Mouse (Mus musculus) ES-Bruce4 (cell line): ENCODE data around the gene 1810009A15Rik. TPM values are rescaled to one million over a fixed set of nuclear protein-coding genes. Genes with fewer than 3 reads are reported as not detected.

ENCODE experiments used
- H3K27ac ChIP-seq: 2 replicates; pipeline ENCODE4 v1.5.1; 2012; ENCODE audit warnings: low read length, inconsistent platforms; ENCODE audit not compliant: insufficient read depth
- H3K27me3 ChIP-seq: 2 replicates; pipeline ENCODE4 v1.6.1; 2012; ENCODE audit warnings: mild to moderate bottlenecking, low read length, inconsistent platforms; ENCODE audit not compliant: control insufficient read depth, poor library complexity, insufficient read depth, severe bottlenecking
- H3K36me3 ChIP-seq: 2 replicates; pipeline ENCODE4 v1.6.1; 2012; ENCODE audit warnings: inconsistent platforms, mild to moderate bottlenecking, low read length, moderate library complexity; ENCODE audit not compliant: control insufficient read depth, poor library complexity, insufficient read depth, severe bottlenecking
- H3K4me1 ChIP-seq: one replicate; pipeline ENCODE4 v1.8.1; 2011; ENCODE audit warnings: low read length; ENCODE audit not compliant: control insufficient read depth, insufficient read depth
- H3K4me3 ChIP-seq: 2 replicates; pipeline ENCODE4 v1.5.1; 2011; ENCODE audit warnings: low read depth, mild to moderate bottlenecking, low read length
- H3K9ac ChIP-seq: 2 replicates; pipeline ENCODE4 v1.6.1; 2012; ENCODE audit warnings: low read depth, mild to moderate bottlenecking, inconsistent platforms; ENCODE audit not compliant: poor library complexity, severe bottlenecking
- H3K9me3 ChIP-seq: replicated peaks from 2 replicates; pipeline ENCODE4 v1.6.1; 2012; ENCODE audit warnings: mild to moderate bottlenecking, low read length, inconsistent platforms; ENCODE audit not compliant: control insufficient read depth, poor library complexity, insufficient read depth, severe bottlenecking
- CTCF ChIP-seq: IDR thresholded peaks from one replicate; pipeline ENCODE4 v1.8.1; 2011; ENCODE audit warnings: low read depth, low read length
- EP300 ChIP-seq: IDR thresholded peaks from 2 replicates; pipeline ENCODE4 v1.6.1; 2011; ENCODE audit warnings: low read depth, low read length; ENCODE audit not compliant: insufficient read depth
- POLR2A ChIP-seq: IDR thresholded peaks from one replicate; pipeline ENCODE4 v1.8.1; 2011; ENCODE audit warnings: low read length; ENCODE audit not compliant: insufficient read depth
- polyA plus RNA-seq: library from polyadenylated mRNA; stranded (reverse); fragments of >200 nt; gene quantifications from 2 replicates; pipeline ENCODE4 v1.2.4, GENCODE M21; 2011; ENCODE audit warnings: low read depth; ENCODE audit not compliant: missing spikeins, insufficient read depth, insufficient read length

The 1810009A15Rik gene
- polyA plus RNA-seq, 1 experiment = 162 TPM

DNA sequence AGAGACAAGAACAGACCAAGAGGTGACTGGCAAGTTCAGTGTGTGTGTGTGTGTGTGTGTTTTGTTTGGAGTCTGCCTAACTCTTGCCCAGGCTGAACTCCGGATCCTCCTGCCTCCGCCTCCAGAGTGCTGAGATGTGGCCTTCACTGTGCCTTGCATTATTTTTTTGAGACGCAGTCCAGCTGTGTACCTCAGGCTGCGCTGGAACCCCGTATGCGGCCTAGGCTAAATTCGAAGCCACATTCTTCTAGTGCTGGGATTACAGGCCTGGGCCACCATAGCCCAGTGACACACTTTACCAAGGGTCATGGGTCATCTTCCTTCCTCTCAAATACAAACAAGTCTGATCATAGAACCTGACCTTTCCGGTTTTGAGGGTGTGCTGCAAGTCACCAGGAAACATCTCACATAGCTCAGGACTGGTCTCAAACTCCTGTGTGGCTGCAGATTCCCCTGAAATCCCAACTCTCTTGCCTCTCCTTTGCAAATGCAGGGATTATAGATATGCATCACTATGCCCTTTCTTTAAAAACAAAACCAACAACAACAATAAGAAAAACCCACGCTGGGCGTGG lies 16.3 kb upstream of the 1810009A15Rik start:
- H3K36me3 ChIP-seq = peaks cover 33% of the 10 kb centered on the region
- H3K27ac ChIP-seq = peak overlapping the region; percentile 32
- H3K4me3 ChIP-seq = peak overlapping the region; percentile 89
- H3K4me1 ChIP-seq = no peaks in the 10 kb centered on the region
- TF ChIP-seq POLR2A (no peak), EP300 (no peak), CTCF (no peak)
- no peaks in the 10 kb centered on the region for H3K9me3 ChIP-seq
- no peaks in the 10 kb centered on the region for H3K27me3 ChIP-seq
- peak overlapping the region; percentile 91 for H3K9ac ChIP-seq

DNA sequence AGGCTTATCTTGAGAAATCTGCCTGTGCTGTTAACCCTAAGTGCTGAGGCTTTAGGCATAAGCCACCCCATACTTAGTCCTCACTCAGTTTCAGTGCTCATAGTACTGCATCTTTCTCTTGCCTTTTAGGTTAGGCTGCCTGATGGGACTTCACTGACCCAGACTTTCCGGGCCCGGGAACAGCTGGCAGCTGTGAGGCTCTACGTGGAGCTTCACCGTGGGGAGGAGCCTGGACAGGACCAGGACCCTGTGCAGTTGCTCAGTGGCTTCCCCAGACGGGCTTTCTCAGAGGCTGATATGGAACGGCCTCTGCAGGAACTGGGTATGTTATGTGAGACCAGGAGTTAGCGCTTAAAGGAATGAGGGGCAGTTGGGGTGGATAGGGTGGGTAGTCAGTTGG lies 13.6 kb upstream of the 1810009A15Rik start:
- TF ChIP-seq CTCF = no peak
- no peak for TF ChIP-seq POLR2A
- TF ChIP-seq EP300 = no peak
- peaks cover 35% of the 10 kb centered on the region for H3K36me3 ChIP-seq
- no peak overlapping the region for H3K9ac ChIP-seq
- no peaks in the 10 kb centered on the region for H3K9me3 ChIP-seq
- H3K27me3 ChIP-seq = no peaks in the 10 kb centered on the region
- H3K27ac ChIP-seq = no peak overlapping the region
- no peaks in the 10 kb centered on the region for H3K4me1 ChIP-seq
- H3K4me3 ChIP-seq = no peak overlapping the region

DNA sequence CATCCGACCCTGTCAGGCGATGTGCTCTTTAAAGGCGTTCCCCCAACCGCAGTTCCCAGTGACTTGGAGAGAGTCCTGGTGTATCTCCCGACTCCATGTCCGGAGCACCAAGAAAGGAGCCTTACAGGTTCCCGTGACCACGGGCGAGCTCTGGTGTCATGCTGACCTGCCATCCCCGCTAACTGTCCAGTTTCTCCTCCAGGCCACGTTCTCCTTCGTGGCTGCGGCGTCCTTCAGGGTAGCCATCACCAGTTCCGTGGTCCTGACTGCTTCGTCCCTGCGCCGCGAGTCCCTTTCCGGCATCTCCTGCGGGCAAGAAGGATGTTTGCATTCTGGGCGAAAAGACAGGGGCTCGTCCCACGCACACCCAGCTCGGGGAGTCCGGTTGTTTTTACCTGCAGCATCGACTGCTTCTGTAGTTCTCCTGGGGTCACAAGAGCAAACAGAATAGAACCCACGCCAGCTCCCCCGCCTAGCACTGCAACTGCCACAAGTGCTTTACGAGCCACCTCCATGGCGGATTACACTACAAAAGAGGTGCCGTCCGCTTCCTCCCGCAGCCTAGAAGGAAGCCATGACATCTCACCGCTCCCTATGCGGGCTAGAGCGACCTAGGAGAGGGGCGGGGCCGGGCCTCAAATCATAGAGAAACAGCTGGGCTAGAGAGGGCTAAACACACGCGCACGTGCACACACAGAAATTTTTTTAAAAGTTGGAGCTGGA lies 8.2 kb upstream of the 1810009A15Rik start, which contains the start of gene Uqcc3:
Gene Uqcc3, minus strand, starts transcription at position 613 of the 723 bp plus-strand sequence.
- Histone ChIP-seq H3K27ac (peak within 1 kb of the TSS; percentile 46; the same call in 1 of the 2 replicates), H3K9ac (peak within 1 kb of the TSS; percentile 65), H3K4me3 (peak within 1 kb of the TSS; percentile 87), H3K4me1 (peaks cover 1% of the 10 kb centered on the region), H3K27me3 (no peaks in the 10 kb centered on the region), H3K9me3 (no peaks in the 10 kb centered on the region), H3K36me3 (peaks cover 9% of the 10 kb centered on the region)
- TF ChIP-seq POLR2A (peak; percentile 66), EP300 (peak; percentile 59; the same call in 1 of the 2 replicates), CTCF (no peak)

DNA sequence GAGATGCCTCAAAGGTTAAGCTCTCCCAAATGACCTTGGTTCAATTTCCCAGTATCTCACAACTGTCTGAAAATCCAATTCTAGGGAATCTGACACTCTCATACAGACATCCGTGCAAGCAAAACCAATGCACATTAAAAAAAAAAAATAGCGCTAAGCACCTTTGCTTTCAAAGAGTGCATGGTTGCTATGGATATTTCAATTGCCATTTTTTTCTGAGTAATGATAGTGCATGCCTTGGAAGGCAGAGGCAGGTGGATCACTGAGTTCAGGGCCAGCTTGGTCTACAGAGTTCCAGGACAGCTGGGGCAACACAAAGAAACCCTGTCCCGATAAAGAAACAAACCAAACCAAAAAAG lies 7.6 kb upstream of the 1810009A15Rik start:
- H3K9ac ChIP-seq = peak overlapping the region; percentile 65
- TF ChIP-seq EP300 = no peak
- TF ChIP-seq CTCF = no peak
- TF ChIP-seq POLR2A = no peak
- peaks cover 1% of the 10 kb centered on the region for H3K4me1 ChIP-seq
- H3K36me3 ChIP-seq = peaks cover 8% of the 10 kb centered on the region; the same call in 1 of the 2 replicates
- no peaks in the 10 kb centered on the region for H3K9me3 ChIP-seq
- H3K27ac ChIP-seq = peak overlapping the region; percentile 46; the same call in 1 of the 2 replicates
- no peaks in the 10 kb centered on the region for H3K27me3 ChIP-seq
- peak overlapping the region; percentile 87 for H3K4me3 ChIP-seq

DNA sequence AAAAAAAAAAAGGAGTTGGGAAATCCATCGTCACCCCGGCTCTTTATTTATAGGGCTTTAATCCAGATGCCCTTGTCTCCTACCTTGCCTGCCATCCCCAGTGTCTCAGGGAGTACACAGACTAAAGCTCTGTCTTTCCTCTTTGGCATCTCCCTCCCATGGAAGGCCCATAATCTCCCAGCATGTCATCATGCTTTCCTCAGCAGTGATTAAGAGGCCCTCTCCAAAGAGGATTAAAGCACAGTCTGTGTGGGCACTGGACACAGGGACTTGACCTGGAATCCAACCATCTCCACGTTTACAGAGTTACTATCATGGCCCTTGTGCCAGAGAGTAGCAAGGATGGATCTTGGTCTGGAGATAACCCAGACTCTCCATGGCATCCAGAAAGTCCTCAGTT lies 5.0 kb upstream of the 1810009A15Rik start, which contains the start of the genes Lbhd1 and Gm49403:
Gene Lbhd1, plus strand, starts transcription at position 117 of the 400 bp plus-strand sequence.
Gene Gm49403, plus strand, starts transcription at position 315 of the 400 bp plus-strand sequence.
- Histone ChIP-seq H3K9me3 (no peaks in the 10 kb centered on the region), H3K4me3 (no peak within 1 kb of the TSS), H3K4me1 (peaks cover 1% of the 10 kb centered on the region), H3K36me3 (peaks cover 10% of the 10 kb centered on the region), H3K27ac (no peak within 1 kb of the TSS), H3K9ac (no peak within 1 kb of the TSS), H3K27me3 (no peaks in the 10 kb centered on the region)
- TF ChIP-seq CTCF = no peak
- no peak for TF ChIP-seq POLR2A
- TF ChIP-seq EP300 = no peak
